Mouse (Mus musculus) B cell, adult 2 months (primary cell): ENCODE measurements around the gene Rin1.
A peak's percentile ranks its signal among the peaks of the same experiment; 100 is the strongest.
"Not testable (repeated sequence)": the region's sequence is repeated elsewhere in the genome, so short reads cannot be mapped to it uniquely, and the experiment has no call there.

Experiments
- DNase-seq, 2 experiments: peaks; one replicate each; pipeline ENCODE4 v3.0.0; 2022

The Rin1 gene

GRCm38 (mm10) chr19:5069486-5069885 is 19.2 kb downstream of the Rin1 start:
- DNase-seq = no peak

DNA sequence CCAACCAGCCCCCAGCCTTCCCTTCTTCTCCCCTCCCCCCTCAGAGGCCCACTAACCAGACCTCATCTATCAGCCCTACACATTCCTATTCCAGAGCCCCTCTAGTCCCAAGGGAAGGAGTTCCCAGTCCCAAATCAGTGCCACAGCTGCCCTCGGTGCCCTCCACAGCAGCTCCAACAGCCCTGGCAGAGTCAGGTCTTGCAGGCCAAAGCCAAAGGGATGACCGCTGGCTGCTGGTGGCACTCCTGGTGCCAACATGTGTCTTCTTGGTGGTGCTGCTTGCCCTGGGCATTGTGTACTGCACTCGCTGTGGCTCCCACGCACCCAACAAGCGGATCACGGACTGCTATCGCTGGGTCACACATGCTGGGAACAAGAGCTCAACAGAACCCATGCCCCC is 19.7 kb downstream of the Rin1 start:
- DNase-seq = no peak

DNA sequence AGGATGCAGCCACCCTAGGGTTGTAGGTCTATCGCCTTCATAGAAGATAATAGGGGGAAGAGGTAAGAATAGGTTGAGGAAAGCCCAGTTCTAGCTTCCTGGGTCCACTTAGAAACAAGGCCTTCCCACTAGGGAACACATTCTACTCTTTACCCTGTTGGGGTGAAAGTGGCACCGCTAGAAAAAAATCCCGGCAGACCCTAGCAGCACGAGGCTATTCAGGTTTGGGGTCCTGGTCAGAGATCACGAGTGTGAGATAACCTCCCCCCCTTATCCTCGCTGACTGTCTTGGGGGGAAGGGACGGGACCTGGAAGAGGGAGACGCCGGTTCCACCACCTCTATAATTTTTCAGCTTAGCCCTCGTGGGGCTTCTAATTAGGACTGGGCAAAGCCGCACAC is 20.8 kb downstream of the Rin1 start:
- DNase-seq = no peak

- DNase-seq = peak; percentile 84 to 85
Observed at GRCm38 (mm10) chr19:5071545-5072369, 21.5 kb downstream of the Rin1 start.

DNA sequence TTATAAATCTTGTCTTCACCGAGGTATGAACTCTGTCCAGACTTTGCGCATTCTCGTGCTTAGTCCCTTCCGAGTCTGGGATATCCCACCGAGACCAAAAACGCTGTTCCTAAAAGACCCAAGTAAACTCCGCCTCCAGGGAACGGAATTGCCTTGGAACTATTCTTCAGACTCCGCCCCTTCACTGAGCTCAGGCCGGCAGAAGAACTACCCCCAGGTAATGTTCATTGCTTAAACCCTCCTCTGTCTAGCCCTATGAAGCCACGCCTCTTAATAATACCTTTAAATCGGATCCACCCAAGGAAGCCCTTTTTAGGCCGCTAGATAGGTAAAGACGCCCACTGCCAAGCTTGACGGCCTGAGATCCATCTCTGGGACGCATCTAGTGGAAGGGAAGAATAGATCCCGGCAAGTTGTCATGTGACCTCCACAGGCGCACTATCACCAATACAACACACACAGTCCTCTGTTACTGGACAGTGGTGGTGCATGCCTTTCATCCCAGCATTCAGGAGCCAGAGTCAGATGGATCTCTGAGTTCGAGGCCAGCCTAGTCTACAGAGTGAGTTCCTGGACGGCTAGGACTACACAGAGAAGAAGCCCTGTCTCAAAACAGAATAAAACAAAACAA is 22.2 kb downstream of the Rin1 start:
- DNase-seq = peak in 1 of 2 experiments; percentile 23

- DNase-seq = peak; percentile 61 to 65
Observed at GRCm38 (mm10) chr19:5073028-5073427, 22.7 kb downstream of the Rin1 start.

- no peak for DNase-seq
Observed at GRCm38 (mm10) chr19:5073518-5073917, 23.2 kb downstream of the Rin1 start.

DNA sequence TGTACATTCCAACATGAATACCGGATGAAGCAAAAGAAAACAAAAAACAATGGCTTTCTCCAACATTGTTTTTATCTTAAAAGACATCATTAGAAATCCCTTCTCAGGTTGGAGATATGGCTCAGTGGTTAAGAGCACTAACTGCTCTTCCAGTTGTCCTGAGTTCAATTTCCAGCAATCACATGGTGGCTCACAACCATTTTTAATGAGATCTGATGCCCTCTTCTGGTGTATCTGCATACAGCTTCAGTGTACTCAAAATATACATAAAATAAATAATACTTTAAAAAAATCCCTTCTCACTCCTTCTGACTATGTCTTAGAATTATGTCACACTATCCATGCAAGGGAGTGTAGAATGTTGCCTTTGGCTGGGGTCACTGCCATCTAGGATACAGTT is 29.0 kb downstream of the Rin1 start:
- no peak for DNase-seq

- DNase-seq = no peak
Observed at GRCm38 (mm10) chr19:5082005-5082404, 31.7 kb downstream of the Rin1 start.

DNA sequence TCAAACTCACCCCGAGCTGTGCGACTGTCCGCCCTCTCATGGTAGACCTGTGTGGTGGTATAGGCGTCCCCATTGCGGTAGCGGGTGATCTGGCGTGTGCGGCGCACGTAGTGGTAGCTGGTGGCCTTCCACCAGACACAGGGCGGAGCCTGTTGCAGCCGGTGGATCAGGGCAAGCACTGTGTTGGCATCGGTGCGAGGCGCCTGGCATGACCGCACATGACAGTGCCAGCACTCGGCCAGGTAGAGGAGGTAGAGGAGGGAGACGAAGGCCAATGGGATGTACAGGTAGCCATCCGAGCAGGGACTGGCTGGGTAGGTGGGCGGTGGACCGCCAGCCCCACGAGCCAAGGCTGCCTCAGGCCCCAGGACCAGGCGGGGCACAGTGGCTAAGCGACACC is 32.3 kb downstream of the Rin1 start:
- DNase-seq = no peak

- no peak for DNase-seq
Observed at GRCm38 (mm10) chr19:5083961-5084833, 33.9 kb downstream of the Rin1 start.

- DNase-seq = no peak
Observed at GRCm38 (mm10) chr19:5084834-5085144, 34.5 kb downstream of the Rin1 start.

DNA sequence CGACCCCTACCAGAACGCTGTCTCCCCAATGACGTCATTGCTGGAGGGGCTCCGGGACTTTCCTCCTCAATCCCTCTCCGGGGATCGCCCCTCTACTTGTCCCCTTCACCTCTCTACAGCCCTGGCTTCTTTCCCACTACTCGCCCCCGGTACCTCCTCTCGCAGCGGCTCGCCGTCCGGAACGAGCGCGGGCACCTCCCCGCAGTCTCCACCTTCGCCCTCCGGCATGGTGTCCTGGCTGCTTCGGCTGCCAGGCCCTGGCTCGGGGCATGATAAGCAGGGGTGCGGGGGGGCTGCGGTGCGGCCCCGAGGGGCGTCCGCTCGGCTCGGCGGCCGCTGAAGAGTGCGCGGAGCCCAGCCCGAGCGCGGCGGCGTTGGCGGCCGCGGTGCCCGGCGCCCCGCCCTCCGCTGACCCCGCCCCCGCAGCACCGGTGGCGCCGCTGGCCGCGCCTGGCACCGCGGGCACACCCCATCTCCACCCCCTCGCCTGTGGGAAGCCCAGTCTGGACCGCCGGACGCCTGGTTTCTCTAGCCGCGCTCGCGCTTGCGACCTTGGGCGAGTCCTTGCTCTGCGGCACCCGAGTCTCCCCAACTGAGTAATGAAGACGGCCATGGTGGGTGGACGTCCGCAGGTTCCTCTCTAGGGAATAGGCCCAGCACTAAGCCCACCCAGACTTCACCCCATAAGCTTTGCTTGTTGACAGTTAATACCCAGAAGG is 35.0 kb downstream of the Rin1 start, which contains the start of gene Tmem151a:
Tmem151a (minus strand) TSS at position 387 of the 719 bp plus-strand sequence.
- DNase-seq = no peak

- not testable (repeated sequence) for DNase-seq
Observed at GRCm38 (mm10) chr19:5086533-5086932, 36.3 kb downstream of the Rin1 start.

GRCm38 (mm10) chr19:5087884-5088728 is 37.8 kb downstream of the Rin1 start, which contains the start of gene Yif1a:
Yif1a (plus strand) TSS chr19:5088538.
- peak; percentile 91 to 92 for DNase-seq

GRCm38 (mm10) chr19:5089324-5089723 is 39.0 kb downstream of the Rin1 start:
- no peak for DNase-seq

- no peak for DNase-seq
Observed at GRCm38 (mm10) chr19:5092083-5092482, 41.8 kb downstream of the Rin1 start.

- no peak for DNase-seq
Observed at GRCm38 (mm10) chr19:5093481-5094242, 43.4 kb downstream of the Rin1 start.

DNA sequence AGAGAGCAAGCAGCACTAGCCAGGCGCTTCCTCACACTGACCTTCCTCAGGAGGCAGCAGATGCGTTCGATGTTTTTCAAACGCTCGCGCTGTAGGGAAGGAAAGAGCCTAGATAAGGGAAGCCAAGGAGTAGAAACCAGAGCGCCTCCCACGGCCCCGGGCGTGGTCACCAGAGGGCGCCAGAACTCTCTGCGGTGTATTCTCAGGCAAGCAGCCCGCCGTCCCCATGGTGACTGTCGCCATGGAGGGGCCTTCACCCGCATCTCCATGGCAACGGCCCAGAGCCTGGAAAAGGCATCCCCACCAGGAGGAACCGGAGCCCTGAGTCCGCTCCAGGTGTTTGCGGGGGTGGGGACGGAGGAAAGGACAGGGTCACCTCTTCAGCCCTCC is 44.0 kb downstream of the Rin1 start:
- peak; percentile 93 to 94 for DNase-seq

- DNase-seq = no peak
Observed at GRCm38 (mm10) chr19:5094746-5095417, 44.6 kb downstream of the Rin1 start.
